8 mouse cellular contexts compared by ENCODE assay signal in the genomic region with DNA sequence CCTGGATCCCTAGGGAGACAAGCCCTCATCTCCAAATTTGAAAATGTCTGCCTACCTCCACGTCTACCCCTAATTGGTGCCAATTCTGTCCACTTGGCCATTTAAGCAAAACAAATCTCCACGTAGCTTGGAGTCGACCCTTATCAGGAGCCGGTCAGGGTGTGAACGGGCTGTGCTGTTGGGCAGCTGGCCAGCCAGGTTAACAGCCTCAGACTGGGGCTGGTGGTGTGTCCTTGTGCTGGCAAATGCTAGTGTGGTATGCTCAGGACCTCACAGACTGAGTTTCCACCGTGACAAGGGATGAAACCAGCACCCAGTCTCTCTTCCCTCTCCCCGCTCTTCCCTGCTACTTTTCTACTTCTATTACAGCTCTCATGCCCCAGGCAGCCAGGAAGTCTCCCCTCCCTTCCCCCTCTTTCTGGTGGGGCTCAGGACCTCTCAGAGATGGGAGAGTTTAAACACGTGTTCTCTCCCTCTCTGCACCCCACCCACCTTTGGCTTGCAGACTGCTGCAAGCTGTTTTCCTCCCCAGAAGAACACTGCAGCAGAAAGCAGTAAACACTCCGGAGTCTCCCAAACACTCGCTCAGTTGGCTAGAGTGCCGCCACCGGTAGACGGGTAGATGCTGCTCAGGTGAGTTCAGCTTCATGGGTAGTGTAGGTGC. TPM values are rescaled to one million over a fixed set of nuclear protein-coding genes. Genes with fewer than 3 reads are reported as not detected.
DNase-seq lines count a peak whose midpoint lies in the region; ATAC-seq and TF ChIP-seq lines count a peak whose summit lies in the region.

No protein-coding gene starts in this region.

- no peaks in the 10 kb centered on the region for H3K9me3 ChIP-seq in heart, postnatal 0 days (replicated peaks; ENCODE audit: control insufficient read depth, low read length)
- H3K9me3 ChIP-seq in liver, embryonic 11.5 days (ENCODE audit: control insufficient read depth, low read length), result no peaks in the 10 kb centered on the region
- no peaks in the 10 kb centered on the region for H3K9me3 ChIP-seq in hindbrain, embryonic 14.5 days (ENCODE audit: control insufficient read depth, low read length)
- H3K9me3 ChIP-seq in midbrain, embryonic 15.5 days, result no peaks in the 10 kb centered on the region

- no peak for TF ChIP-seq EP300 in heart, postnatal 0 days (IDR thresholded peaks at IDR 0.05; ENCODE audit: low read depth)

- H3K4me3 ChIP-seq in heart, postnatal 0 days (ENCODE audit: low read depth, low read length), result no peak overlapping the region; the same call in 1 of the 2 replicates
- no peak overlapping the region for H3K4me3 ChIP-seq in liver, embryonic 11.5 days (ENCODE audit: low read depth, low read length)
- no peak overlapping the region for H3K4me3 ChIP-seq in hindbrain, embryonic 14.5 days (replicated peaks; ENCODE audit: low read length)
- H3K4me3 ChIP-seq in midbrain, embryonic 15.5 days, result no peak overlapping the region

- peaks cover 27% of the 10 kb centered on the region for H3K4me1 ChIP-seq in heart, postnatal 0 days (ENCODE audit: control insufficient read depth, insufficient read depth)
- peaks cover 59% of the 10 kb centered on the region for H3K4me1 ChIP-seq in liver, embryonic 11.5 days (replicated peaks; ENCODE audit: control insufficient read depth, insufficient read depth, low read length)
- H3K4me1 ChIP-seq in hindbrain, embryonic 14.5 days (replicated peaks; ENCODE audit: control insufficient read depth, insufficient read depth, low read length), result peaks cover 18% of the 10 kb centered on the region
- H3K4me1 ChIP-seq in midbrain, embryonic 15.5 days, result peaks cover 14% of the 10 kb centered on the region

- no peak for TF ChIP-seq CTCF in heart, postnatal 0 days (IDR thresholded peaks at IDR 0.05; ENCODE audit: low read depth)

- H3K27me3 ChIP-seq in heart, postnatal 0 days (ENCODE audit: control insufficient read depth, insufficient read depth, low read length), result no peaks in the 10 kb centered on the region
- no peaks in the 10 kb centered on the region for H3K27me3 ChIP-seq in liver, embryonic 11.5 days (replicated peaks; ENCODE audit: control insufficient read depth, insufficient read depth, low read length)
- no peaks in the 10 kb centered on the region for H3K27me3 ChIP-seq in hindbrain, embryonic 14.5 days (ENCODE audit: control insufficient read depth, insufficient read depth, low read length)
- H3K27me3 ChIP-seq in midbrain, embryonic 15.5 days (replicated peaks), result no peaks in the 10 kb centered on the region

- no peak overlapping the region for H3K9ac ChIP-seq in heart, postnatal 0 days (replicated peaks; ENCODE audit: low read depth, low read length)
- H3K9ac ChIP-seq in liver, embryonic 11.5 days (ENCODE audit: low read depth, low read length), result peak overlapping the region; percentile 15; the same call in 1 of the 2 replicates
- no peak overlapping the region for H3K9ac ChIP-seq in hindbrain, embryonic 14.5 days
- no peak overlapping the region for H3K9ac ChIP-seq in midbrain, embryonic 15.5 days

- peak overlapping the region; percentile 5 for H3K4me2 ChIP-seq in heart, postnatal 0 days (ENCODE audit: low read depth, low read length)
- no peak overlapping the region for H3K4me2 ChIP-seq in liver, embryonic 11.5 days
- H3K4me2 ChIP-seq in hindbrain, embryonic 14.5 days (replicated peaks), result no peak overlapping the region
- H3K4me2 ChIP-seq in midbrain, embryonic 15.5 days, result no peak overlapping the region

- 40% methylated on average over 13 of the region's 13 CpGs for WGBS in heart, postnatal 0 days
- 48% methylated on average over 13 of the region's 13 CpGs for WGBS in liver, embryonic 11.5 days
- 76% methylated on average over 13 of the region's 13 CpGs for WGBS in hindbrain, embryonic 14.5 days
- 70% methylated on average over 13 of the region's 13 CpGs for WGBS in midbrain, embryonic 15.5 days

- H3K36me3 ChIP-seq in heart, postnatal 0 days (replicated peaks; ENCODE audit: control insufficient read depth, insufficient read depth, low read length), result no peaks in the 10 kb centered on the region
- H3K36me3 ChIP-seq in liver, embryonic 11.5 days (ENCODE audit: control insufficient read depth, insufficient read depth, low read length), result no peaks in the 10 kb centered on the region
- H3K36me3 ChIP-seq in hindbrain, embryonic 14.5 days (replicated peaks; ENCODE audit: control insufficient read depth, insufficient read depth), result no peaks in the 10 kb centered on the region
- H3K36me3 ChIP-seq in midbrain, embryonic 15.5 days (replicated peaks), result no peaks in the 10 kb centered on the region

- peak; percentile 61 for DNase-seq in cerebellum, adult 11-12 months
- DNase-seq in cerebellum, postnatal 4 days (ENCODE audit: low spot score in 2 of 2), result no peak
- peak; percentile 50 for DNase-seq in heart, postnatal 0 days (ENCODE audit: low spot score)
- no peak for DNase-seq in liver, embryonic 11.5 days (ENCODE audit: low spot score)
- DNase-seq in testis, postnatal 14 days (ENCODE audit: low spot score), result peak; percentile 40
- DNase-seq in hindbrain, embryonic 14.5 days (ENCODE audit: low spot score), result no peak

- H3K27ac ChIP-seq in heart, postnatal 0 days (ENCODE audit: low read depth), result peak overlapping the region; percentile 15; the same call in 1 of the 2 replicates
- peak overlapping the region; percentile 36; the same call in 1 of the 2 replicates for H3K27ac ChIP-seq in liver, embryonic 11.5 days (ENCODE audit: low read depth, low read length)
- no peak overlapping the region for H3K27ac ChIP-seq in hindbrain, embryonic 14.5 days
- H3K27ac ChIP-seq in midbrain, embryonic 15.5 days, result no peak overlapping the region

- ATAC-seq in common myeloid progenitor, adult 5-6 weeks (replicated peaks; ENCODE audit: low read depth, poor library complexity, severe bottlenecking), result peak; percentile 21; the same call in 1 of the 2 replicates
- peak; percentile 25; the same call in 1 of the 2 replicates for ATAC-seq in heart, postnatal 0 days (ENCODE audit: insufficient read depth, low read depth)
- no peak for ATAC-seq in liver, embryonic 11.5 days (replicated peaks; ENCODE audit: low FRiP score)
- no peak for ATAC-seq in hindbrain, embryonic 14.5 days (ENCODE audit: low FRiP score)
- ATAC-seq in midbrain, embryonic 15.5 days (replicated peaks), result no peak

RNA-seq across cellular contexts. Expression of gene Hpcal1, which starts 37.2 kb away (rescaled TPM):
- total RNA-seq in common myeloid progenitor, adult 5-6 weeks (2017), result 14.7 and 14.8 TPM in 2 replicates
- 14.8 and 19.1 TPM in 2 replicates for total RNA-seq in heart, postnatal 0 days (2014; rRNA removed; ENCODE audit: low replicate concordance)
- 21.9 and 22.5 TPM in 2 replicates for polyA plus RNA-seq in heart, postnatal 0 days (2015; fragmentation: Nextera tagmentation; extraction: Ambion mirVana)
- polyA plus RNA-seq in liver, embryonic 11.5 days (2014; fragmentation: Nextera tagmentation; extraction: Ambion mirVana), result 30.2 and 31.8 TPM in 2 replicates
- polyA plus RNA-seq in hindbrain, embryonic 14.5 days (2014; fragmentation: Nextera tagmentation; extraction: Ambion mirVana), result 125 and 133 TPM in 2 replicates
- polyA plus RNA-seq in midbrain, embryonic 15.5 days (2015; fragmentation: Nextera tagmentation; extraction: Ambion mirVana), result 92.6 and 97.2 TPM in 2 replicates

Comparison
In these comparisons a context has a peak if more than half of its experiments do, and no peak if none do; other contexts are left out.
1. DNase-seq: peak in cerebellum, adult 11-12 months (single experiment), heart, postnatal 0 days (single experiment) and testis, postnatal 14 days (single experiment); none in cerebellum, postnatal 4 days (0 of 2), liver, embryonic 11.5 days (single experiment) and hindbrain, embryonic 14.5 days (single experiment).
2. ATAC-seq: peak in common myeloid progenitor, adult 5-6 weeks (single experiment) and heart, postnatal 0 days (single experiment); none in liver, embryonic 11.5 days (single experiment), hindbrain, embryonic 14.5 days (single experiment) and midbrain, embryonic 15.5 days (single experiment).
3. H3K27ac ChIP-seq: peak in heart, postnatal 0 days (single experiment) and liver, embryonic 11.5 days (single experiment); none in hindbrain, embryonic 14.5 days (single experiment) and midbrain, embryonic 15.5 days (single experiment).